Mouse (Mus musculus) adrenal gland, postnatal 25 days (tissue): Measurements from ENCODE around the gene Lrrc59. TPM values are rescaled to one million over a fixed set of nuclear protein-coding genes. Genes with fewer than 3 reads are reported as not detected.
A peak's percentile ranks its signal among the peaks of the same experiment; 100 is the strongest.

Source experiments
- DNase-seq: peaks from one replicate; pipeline ENCODE4 v3.0.0; 2021; ENCODE audit warnings: mixed read lengths
- long read RNA-seq: library from polyadenylated mRNA; stranded (forward); transcript quantifications from one replicate; pipeline ENCODE4 v2.0.0, GENCODE M21; 2021
- total RNA-seq: library from RNA; stranded (reverse); gene quantifications from 2 replicates; pipeline ENCODE4 v1.2.3, GENCODE M21; 2021

Gene Lrrc59
- total RNA-seq = 90.9 and 112 TPM in 2 replicates
- long read RNA-seq, transcript Lrrc59-201 (7 exons, 2,837 nt) = major isoform, 252 of 265 reads
- long read RNA-seq, partial matches to known transcripts = 10 of 265 reads
- long read RNA-seq, other reads (novel, unspliced or antisense) = 3 of 265 reads

DNA sequence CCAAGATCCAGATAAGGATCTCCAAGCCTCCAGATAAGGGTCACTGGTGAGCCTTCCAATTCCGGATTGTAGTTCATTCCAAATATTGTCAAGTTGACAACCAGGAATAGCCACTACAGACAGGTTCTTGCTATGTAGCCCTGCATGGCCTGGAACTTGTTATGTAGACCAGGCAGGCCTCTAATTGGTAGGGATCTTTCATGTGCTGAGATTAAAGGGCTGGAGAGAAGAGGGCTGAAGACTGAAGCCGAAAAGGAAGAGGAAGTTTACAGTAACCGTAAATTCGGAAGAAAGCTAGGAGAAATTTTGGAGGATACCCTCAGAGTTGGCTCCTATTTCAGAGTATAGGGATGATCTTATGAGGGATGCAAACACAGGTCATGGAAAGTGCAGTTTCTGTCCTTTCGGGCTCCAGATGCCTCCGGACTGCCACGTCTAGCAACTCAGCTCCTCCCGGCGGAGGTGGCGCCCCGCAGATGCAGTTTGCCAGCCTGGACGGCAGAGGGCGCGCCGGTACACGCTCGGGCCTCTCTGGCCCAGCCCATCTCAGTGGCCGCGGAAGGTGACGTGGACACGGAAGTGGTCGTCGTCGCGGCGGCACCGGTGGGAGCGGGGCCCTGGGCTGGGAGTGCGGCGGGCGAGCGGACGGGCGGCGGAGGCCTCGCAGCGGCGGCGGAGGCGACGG, at the start of gene Lrrc59:
Gene Lrrc59, plus strand, starts transcription at position 569 of the 685 bp plus-strand sequence.
- DNase-seq = peak; percentile 96

DNA sequence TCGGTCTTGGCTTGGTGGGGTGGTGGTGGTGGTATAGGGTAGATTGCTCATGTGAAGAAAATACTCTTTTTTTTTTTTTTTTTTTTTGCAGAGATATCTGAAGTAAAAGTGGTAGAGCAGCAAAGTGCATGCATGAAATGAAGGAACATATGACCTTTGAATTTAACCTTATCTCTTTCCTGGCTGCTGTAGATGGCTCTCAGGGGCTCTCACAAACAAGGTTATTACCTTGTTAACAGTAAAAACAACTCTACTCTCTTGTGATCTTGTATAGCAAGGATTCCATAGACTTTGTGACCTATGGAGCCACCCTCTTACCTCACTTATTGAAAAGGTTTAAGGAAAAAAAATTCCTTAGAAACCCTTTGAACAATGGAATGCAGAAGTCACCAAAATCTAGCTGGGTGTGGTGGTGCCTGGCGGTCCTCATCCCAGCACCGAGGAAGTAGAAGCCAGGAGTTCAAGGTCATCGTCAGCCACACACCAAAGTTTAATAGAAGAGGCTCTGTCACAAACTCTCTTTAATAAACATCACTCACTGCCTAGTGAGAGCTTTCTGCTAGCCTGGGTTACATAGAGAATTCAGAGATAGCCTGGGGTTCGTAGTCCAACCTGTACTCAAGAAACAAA, 49.3 kb upstream of the Lrrc59 start:
- DNase-seq = no peak

DNA sequence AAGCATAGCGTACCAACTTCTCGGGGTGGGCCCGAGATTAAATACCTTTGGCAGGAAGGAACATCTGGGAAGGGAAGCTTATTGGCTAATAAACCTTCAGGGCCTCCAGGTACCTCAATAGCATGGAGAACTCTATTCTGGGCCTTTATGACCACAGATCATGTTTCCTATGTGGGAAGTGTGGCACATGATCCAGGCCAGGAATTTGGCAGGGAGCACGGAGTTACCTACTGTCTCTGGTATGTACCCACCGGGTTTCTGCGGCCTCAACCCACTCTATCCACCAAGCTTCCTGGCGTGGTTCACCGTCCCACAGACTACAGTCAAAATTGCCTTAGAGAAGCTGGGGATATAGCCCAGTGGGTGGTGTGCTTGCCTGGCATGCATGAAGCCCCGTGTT, 44.5 kb upstream of the Lrrc59 start:
- no peak for DNase-seq

DNA sequence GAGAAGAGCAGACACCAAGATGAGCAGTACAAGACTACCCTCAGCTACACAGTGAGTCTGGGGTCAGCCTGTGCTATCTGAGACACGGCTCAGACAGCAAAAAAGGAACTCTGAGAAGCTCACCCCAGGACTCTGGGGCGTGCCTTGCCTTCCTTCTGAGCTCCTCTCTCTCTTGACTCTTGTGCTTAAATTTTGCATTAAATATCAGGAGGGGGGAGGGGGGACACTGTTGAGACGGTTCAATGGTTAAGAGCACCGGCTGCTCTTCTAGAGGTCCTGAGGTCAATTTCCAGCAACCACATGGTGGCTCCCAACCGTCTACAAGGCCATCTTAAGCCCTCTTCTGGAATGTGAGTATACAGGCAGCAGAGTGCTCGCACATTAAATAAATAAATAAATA, 42.1 kb upstream of the Lrrc59 start:
- DNase-seq = no peak

DNA sequence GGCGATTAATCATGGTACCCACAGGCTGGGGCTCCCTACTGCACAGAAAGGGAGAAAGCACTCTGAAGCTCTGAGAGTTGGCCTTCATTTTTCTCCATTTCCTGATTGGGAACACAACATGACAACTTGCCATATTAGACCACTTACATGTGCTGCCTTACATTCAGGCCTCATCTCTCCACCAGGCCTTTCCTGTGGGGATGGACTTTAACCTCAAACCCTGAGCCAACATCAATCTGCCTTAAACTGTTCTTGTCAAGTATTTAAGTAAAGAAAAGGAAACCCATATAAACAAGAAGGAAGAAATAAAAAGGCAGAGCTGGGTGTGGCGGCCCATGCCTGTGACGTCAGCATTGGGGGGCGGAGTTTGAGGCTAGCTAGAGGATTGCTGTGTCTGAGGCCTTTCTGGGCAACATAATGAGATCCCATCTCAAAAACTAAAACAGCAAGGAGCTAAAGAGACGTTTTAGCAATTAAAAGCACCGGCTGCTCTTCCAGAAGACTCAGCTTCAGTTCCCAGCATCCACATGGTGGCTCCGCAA, 33.2 kb upstream of the Lrrc59 start:
- no peak for DNase-seq

DNA sequence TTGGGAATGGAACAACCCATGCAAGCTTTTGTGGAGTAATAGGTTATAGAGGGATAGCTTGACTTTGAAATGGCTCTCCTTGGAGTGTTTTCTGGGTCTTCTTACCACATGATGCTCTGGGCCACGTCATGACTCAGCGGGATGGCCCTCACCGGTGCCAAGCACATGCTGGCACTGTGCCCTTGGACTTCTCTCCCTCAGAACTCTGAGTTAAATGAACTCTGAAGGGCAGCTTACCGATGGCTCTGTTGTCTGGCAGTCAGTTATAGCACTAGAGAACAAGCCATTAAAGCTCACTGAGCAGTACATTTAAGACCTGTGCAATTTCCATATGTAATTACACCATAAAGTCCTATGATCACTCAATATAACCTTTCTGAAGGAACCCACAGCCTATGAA, 32.2 kb upstream of the Lrrc59 start:
- DNase-seq = peak; percentile 92

DNA sequence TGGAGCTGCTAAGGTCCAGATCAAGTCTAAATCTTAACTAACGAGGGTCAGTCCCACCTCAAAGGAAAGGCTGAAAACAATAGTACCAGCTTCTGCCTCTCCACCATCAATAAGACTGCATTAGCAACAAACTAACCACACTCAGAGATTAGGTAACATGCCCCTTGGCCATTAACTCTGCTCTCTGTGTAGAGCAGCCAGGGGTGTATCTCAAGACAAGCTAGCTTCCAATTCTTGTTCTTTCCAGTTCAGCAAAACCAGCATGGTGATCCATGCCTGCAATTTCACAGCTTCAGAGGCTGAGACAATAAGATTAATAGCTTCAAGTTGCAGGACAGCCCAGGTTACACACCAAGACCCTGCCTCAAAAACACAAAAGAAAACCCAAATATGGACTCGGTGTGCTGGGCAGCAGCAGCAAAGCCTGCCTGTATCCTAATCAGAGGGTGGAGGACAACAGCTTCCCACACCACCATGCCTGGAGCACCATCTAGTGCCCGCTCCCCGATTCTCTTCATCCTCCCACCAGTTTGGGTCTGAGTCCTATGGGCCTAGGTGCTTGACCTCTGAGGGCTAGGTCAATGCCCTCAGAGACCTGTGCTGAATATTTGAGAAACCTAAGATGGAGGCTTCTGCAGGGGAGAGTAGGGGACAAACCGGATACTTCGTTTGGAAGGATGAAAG, 31.0 kb upstream of the Lrrc59 start:
- no peak for DNase-seq

DNA sequence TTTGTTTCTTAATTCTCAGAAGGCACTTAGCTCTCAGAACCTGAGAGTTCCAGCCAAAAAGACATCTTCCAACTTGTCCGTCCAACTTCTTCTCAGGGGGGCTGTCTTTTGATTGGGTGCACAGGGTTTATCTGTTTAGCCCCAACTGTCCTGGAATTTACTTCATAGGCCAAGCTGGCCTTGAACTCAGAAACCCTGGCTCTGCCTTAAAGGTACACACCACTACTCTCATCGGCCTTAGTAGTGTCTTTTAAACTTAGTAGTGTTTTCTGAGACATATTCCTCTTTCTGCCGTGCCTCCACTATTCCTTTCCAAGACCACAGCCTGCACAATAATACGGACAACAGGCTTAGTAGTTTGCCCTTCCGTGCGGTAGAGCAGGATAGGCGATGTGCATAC, 29.1 kb upstream of the Lrrc59 start:
- no peak for DNase-seq

DNA sequence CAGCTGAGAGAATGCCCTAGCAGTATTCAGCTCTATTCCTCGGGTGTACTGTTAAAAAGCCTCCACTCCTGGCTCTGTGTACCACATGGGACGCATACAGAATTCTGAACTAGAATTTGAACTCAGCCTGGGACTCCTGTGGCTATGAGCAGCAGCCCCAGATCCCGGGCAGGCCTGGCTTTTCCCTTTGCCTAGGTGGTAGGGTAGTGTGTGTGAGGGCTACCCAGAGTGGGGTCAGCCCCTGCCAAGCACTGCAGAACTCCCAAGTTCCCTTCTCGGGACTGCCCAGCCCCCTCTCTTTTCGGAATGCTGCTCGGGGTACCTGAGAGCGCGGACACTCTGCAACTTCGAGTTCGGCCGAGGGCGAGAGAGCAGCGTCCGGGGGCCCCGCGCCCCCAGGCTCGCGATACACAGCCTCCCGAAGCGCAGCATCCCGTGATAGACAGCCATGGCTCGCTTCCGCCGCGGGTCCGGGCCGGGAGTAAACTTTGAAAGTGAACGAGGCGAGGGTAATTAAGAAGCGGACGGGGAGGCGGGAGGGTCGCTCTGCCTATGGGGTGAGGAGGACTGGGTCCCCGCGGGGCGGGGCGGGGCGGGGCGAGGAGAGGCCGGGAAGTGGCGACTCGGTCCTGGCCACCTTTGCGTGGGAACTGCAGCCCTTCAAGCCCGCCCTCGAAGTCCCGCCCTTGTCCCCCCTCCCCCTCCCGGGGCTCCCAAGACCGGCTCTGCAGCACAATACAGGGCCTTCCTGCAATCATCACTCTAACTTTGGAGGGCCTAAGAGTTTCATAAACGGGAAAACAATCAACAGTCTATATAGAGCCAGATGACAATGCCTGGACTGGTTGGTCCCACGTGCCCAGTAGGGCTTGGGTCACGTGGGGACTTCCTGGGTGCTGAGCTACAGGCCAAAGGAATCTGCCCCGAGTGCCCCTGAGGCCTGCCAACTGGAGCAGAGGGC, 28.0 kb upstream of the Lrrc59 start, which contains the start of gene Acsf2:
Gene Acsf2, minus strand, starts transcription at position 551 of the 961 bp plus-strand sequence.
- DNase-seq = peak; percentile 87

DNA sequence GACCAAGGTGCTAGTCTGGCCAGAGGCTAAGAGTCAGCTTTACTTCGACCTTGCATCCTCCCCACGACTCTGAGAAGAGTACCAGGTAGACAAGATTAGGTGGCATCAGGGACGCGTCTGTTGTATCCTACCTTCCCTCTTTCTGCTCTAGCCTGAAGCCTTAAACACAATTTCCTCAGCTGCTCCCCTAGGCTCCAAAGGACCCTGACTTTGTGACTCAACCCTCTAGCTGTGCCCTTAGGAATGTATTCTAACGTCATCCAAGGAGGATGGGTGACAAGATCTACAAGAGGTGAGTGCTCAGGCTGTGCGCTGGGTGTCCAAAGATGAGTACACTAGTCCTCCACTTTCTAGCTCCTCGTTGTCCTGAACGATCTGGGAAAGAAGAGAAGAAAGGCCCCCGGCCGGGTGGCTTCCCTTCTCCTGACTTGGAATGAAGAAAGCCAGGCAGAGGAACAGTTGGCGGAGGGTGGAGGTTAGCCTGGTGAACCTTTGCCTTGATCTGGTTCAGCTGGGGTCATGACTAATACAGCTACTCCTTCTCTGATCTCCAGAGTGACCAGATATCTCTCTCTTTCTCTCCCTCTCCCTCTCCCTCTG, 27.1 kb upstream of the Lrrc59 start:
- no peak for DNase-seq

DNA sequence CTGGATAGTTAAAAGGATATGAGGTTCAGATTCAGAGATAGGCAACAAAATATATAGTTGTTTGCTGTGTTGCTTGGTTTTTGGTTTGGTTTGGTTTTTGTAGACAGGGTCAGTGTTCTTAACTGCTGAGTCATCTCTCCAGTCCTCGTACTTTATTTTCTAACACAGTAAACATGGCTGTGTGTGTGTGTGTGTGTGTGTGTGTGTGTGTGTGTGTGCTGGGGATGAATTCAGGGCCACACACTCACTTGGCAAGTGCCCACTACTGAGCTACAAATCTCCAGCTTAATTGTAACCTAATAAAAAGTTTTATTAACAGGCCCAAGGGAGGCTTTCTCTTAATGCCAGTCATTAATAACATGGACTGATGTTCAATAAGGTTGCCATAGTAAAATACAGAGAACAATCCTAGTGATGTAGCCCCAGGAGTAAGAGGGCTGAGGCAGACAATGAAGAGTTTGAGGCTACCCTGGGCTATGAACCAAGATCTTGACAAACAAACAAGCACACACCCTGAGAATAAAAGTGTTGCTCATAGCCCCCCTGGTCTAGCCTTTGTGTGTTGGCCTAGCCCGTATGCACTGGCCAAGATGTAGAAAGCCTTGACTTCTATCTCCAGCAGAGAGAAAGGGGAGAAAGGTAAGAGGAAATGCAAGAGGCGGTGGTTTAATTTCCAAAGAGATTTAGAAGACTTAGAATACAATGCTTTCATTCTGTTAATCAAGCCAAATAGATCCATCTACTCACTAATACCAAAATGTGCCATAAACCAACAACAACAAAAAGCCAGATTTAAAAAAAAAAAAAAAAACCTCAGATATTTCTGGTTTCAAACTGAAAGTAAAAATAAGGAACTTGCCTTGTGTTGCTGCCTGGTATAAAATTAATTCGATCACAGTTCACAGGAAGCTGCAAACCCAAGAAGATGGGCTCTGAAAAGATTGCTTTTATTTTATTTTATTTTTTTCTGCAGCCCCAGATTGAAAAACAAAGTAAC, 18.5 kb upstream of the Lrrc59 start:
- peak; percentile 46 for DNase-seq

DNA sequence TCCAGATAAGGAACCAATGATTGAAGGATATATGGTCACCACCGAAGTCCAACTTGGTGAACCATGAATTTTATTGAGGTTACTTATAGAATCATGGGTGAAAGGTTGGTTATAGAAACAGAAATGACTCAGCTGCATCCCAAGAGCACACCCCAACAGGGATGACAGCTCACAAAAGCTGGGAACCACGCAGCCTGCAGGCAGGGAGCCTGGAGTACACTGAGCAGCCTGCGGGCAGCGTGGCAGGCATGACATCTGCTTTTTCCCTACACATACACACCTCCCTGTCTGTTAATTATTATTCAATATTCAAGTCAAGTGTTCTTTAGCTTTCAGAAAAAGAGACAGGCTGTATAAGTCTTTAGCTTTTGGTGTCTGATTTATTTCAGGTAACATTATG, 15.0 kb upstream of the Lrrc59 start:
- DNase-seq = no peak

DNA sequence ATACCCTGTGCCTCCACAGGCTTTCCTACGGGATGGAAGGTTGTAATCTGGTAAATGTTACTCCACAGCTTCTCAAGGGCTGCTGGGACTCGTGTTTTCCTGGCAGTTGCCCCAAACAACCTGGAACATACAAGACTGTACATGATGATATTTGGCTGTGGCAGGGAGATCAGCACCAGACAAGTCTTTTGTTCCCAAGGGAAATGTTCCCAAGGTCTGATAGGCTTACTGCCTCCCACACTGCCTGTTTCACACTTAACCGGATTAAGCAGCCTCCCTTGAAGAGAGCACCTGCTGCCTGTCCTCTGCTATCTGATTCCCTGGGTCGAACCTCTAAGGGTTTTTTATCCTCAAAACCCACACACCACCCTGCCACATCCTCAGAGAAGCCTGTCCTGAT, 14.1 kb upstream of the Lrrc59 start:
- DNase-seq = no peak

DNA sequence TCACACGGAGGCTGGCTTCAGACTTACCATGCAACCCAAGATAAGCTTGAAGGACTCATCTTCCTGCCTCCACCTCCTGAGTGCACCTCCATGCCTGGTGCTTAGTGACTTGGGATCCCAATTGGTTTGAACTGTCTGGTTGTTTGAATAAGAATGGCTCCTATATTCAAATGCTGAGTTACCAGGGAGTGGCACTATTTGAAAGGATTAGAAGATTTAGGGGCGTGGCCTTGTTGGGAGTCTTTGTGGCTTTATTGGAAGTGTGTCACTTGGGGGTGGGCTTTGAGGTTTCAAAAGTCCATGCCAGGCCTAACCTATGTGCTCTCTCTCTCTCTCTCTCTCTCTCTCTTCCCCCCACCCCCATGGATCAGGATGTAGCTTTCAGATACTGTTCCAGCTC, 11.9 kb upstream of the Lrrc59 start:
- DNase-seq = no peak

DNA sequence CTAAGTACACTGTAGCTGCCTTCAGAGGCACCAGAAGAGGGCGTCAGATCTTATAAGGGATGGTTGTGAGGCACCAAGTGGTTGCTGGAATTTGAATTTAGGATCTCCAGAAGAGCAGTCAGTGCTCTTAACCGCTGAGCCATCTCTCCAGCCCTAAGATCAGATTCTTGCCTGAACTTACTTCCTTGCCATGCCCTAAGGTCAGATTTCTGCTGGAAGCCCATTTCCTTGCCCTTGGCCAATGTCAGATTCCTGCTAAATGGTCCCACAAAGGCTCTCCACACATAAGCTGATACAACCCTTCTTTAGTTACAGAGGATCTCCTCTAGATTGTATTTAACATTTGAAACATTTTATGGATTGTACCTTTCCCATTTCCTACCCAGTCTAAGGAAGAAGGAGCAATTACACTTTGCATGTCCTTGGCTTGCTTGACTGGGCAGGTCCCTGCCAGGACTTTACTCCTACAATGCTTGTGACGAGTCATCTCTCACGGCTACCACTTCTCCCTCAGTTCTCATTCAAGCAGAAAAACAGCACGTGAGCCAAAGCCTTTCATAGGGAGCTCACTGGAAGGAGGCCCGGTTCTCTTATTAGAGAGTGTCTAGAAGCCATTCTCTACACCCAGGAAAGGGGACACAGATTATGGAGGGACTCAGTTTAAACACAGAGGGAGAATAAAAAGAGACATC, 8.7 kb upstream of the Lrrc59 start:
- no peak for DNase-seq

DNA sequence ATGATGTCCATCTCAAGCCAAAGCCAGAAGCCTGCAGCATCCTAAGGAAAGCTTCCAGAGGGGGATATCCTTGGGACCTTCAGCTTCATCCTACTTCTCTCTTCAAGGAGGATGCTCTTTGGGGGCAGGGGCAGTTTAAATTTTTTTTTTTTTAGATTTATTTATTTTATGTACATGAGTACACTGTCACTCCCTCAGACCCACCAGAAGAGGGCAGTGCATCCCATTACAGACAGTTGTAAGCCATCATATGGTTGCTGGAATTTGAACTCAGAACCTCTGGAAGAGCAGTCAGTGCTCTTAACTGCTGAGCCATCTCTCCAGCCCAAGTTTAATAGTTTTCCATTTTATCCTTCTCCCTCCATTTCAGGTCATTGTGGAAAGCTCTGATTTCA, 8.1 kb upstream of the Lrrc59 start:
- DNase-seq = no peak

DNA sequence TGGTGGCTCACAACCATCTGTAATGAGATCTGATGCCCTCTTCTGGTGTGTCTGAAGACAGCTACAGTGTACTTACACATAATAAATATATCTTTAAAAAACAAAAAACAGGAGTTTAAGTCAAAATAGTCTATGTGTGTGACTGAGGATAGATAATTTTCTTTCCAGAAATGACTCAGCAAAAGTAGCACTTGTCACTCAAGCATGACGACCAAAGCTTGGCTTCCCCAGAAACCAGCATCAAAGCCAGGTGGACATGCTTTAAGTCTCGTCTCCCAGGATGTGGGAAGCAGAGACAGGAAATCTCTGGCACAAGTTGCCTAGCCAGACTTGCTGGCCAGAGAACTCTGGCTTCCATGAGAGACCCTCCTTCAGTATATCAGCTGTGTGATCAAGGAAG, 7.4 kb upstream of the Lrrc59 start:
- no peak for DNase-seq

DNA sequence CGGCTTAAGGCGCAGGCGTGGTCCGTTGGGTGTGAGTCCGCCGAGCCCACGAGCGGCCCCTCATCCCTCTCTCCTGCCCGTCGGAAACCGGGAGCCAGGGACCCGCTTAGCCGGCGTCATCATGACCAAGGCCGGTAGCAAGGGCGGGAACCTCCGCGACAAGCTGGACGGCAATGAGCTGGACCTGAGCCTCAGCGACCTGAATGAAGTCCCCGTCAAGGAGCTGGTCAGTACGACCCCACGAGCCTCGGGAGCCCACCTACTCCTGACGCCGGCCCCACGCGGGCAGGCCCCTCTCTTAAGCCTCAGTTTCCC, 274 bp downstream of the Lrrc59 start:
- DNase-seq = no peak

DNA sequence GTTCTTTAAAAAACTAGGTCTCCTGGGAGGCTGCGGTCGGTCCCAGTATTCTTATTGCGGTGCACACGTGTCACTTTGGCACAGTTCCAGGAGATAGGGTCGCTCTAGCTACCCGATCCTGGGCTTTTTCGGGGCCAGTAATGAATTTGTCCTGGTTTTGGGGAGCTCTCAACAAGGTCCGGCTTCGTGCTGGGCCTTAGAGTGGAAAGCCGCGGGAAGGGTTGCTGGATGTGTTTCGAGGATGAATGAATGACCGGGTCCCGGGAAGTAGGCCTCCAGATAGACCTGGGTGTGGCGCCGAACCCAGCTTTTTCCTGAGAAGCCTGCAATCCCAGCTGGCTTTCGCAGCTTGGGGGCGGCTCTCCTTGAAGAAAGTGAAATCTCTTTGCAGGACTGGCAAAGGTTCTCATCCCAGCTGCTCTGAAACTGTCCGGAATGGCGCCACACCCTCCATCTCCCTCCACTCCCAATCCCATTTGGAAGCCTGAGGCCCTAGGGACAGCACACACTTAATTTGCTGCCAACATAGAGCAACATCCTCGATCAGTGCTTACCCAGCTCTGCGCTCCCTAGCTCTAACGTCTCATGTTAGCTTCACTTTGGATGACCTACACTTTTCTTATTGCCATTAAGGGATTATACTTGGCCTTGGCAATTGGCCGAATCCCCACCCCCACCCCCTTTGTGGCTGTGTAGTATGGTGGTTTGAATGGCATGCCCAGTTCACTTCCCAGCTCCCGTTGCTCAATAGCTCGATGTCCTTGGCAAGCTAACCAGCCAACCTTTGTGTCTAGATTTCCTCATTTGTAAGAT, 838 bp downstream of the Lrrc59 start:
- peak; percentile 52 for DNase-seq
